Mouse (Mus musculus) ES-E14 (cell line): ENCODE results near the gene Odf3l1.

Experiments
- CHD2 ChIP-seq: IDR thresholded peaks from 2 replicates; pipeline ENCODE4 v1.6.1; 2014; ENCODE audit warnings: mild to moderate bottlenecking, low read depth, low read length, inconsistent platforms
- MAFK ChIP-seq: IDR thresholded peaks from 2 replicates; pipeline ENCODE4 v1.6.1; 2014; ENCODE audit warnings: mild to moderate bottlenecking, low read depth, low read length, inconsistent platforms; ENCODE audit not compliant: insufficient read depth
- ZNF384 ChIP-seq: IDR thresholded peaks from 2 replicates; pipeline ENCODE4 v1.6.1; 2012; ENCODE audit warnings: low read depth, low read length, inconsistent platforms

DNA sequence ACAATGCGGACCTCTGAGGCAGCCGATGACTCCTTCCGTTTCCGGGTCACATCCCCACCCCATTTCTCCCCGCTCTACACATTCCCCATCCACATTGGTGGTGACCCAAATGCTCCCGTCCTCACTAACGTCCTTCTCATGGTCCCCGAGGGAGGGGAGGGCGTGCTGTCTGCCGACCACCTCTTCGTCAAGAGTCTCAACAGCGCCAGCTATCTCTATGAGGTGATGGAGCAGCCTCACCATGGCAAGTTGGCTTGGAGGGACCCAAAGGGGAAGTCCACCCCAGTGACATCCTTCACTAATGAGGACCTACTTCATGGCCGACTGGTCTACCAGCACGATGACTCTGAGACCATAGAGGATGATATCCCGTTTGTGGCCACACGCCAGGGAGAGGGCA, 23.1 kb upstream of the Odf3l1 start:
- TF ChIP-seq ZNF384 (no peak), MAFK (no peak), CHD2 (no peak)
